Mouse (Mus musculus) B cell, adult 2 months (primary cell): ENCODE measurements around the gene Il1rn.
A peak's percentile ranks its signal among the peaks of the same experiment; 100 is the strongest.

Experiments
- DNase-seq, 2 experiments: peaks; one replicate each; pipeline ENCODE4 v3.0.0; 2022

The Il1rn gene

DNA sequence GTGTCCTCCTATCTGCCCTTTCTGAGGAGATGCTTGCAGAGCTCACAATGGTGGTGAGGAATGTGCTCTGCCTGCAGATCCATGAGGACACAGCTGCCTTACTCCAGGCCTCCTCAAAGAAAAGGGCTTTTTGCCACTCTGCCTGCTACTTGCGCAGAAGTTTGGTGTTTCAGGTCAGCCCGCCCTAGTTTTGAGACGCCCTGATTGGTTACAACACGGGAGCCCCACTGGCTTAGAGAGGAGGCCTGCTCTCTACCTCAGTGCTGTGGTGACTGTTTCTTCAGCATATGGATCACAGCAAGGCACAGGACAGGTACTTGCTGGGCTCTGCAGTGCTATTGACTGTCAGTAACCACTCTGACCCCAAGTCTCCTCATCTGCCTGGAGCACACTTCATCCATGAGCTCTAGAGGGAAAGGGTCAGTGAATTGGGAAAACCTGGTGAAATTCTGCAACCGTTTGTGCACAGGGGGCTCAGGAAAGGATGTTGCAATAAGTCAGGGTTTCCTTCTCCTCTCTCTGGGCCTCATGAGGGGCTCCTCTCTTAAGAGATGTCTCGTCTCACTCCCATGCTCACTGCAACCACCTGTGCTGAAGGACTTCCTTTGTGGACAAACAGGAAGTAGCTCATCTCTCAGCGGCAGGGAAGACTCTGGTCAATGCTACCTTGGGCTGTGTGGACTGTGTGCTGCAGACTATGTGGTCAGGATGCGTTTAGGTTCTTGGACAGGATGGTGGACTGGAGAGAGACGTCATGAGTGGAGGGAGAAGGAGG lies 46.0 kb downstream of the Il1rn start:
- DNase-seq, result peak in 1 of 2 experiments; percentile 22

DNA sequence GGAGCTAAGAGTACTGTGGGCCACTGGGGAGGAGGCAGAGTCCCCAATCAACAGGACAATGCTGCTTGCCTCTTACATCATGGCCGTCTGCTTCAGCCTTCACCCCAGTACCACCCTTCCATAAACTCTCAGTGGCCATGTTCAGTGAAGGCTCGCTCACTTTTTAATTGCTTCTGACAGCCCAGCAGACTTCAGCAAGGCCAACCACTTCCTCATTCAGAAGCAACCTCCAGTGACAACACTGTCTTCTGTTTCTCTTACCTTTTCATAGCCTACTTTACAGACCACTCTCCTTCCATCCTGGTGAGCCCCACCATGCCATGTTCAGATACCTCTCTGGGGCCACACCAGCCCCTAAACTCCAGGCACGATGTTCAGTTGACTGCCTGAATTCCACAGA lies 47.0 kb downstream of the Il1rn start:
- peak; percentile 40 to 41 for DNase-seq

DNA sequence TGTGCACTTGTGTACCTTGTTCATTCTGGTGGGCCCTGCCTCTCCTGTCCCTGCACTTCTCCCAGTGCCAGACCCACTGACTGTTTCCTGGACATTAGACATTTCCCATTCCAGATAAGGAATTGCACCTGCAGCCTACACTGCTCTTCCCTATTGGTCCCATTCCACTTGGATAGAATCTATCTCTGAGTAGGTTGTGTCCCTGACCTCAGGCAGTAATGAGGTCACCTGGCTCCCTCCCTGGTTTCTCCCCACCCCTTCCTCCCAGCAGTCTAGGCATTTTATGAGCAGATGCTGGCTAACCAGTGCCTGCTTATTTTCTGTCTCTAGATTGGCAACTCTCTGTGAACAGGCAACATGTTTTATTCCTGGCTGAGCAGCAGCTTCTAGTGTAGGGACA lies 47.7 kb downstream of the Il1rn start:
- DNase-seq, result no peak

DNA sequence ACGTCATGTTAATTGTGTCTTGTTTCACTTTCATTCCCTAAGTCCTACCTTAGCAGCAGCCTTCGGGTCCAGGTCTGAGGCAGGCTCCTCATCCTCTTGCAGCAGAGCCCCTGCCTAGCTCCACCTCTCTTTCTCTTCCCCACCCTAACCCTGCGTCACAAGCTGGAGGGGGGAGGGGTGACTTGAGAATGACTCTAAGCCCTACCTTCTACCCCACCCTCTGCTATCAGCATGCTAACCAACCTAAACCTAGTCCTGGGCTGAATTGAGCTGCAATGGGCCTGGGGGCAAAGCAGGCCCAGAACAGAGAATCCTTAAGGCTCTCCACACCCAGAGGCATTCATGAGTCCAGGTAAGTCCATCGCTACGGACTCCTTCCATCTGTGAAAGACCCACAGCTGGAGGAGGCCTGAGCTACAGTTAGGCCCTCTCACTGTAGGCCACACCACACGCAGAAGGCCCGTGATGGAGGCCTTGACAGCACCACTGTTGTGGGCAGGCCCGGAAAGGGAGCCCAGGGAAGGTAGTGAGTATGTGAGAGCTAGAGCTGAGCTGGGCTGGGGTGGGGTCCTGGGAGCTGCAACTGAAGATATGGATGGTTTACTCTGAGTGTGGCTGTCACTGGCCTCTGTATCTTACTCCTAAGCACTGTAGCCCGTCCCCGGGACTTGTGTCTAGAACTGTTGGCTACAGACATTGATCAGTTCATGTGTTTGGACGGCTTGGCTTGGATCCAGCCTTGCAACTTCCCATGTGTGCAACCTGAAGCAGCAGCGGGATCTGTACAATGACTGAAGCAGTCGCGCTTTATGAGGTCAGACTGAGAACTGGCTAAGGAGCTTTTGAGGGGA lies 48.7 kb downstream of the Il1rn start:
- peak; percentile 80 to 85 for DNase-seq

DNA sequence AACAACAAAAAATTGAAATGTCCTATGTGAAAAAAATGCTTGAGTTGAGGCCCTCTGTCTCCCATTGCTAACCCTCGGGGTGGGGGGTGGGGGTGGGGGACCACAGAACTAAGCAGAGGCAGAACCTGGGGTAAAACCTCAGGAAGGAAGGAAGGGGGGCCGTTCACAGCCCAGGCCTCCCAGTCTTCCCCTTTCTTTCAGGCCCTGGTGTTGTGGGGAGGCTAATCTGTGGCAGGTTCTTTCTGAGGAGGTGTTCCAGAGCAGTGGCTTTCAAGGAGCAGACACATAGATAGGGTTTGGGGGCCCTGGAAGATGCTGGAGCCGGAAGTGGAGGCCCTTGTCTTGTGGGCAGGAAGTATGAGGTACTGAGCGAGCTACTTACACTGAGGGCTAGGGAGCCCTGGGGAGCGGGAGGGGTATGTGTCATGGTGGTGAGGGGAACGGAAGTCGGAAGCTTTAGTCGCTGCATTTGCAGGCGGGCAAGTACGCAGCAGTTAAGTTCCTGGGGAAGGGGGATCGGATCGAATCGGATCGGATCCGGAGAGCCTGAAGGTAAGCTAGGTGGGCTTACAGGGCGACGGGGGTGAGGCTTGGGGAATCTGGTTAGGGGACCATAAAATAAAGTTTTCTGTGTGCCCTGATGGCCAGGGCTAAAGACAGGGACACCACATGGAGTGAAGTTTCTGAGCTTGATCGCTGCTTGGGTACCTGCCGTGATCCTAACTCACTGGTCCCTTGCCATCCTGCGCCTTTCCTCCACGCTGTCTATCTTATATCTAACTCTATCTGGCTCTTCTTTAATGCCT lies 49.7 kb downstream of the Il1rn start:
- peak; percentile 83 to 85 for DNase-seq

DNA sequence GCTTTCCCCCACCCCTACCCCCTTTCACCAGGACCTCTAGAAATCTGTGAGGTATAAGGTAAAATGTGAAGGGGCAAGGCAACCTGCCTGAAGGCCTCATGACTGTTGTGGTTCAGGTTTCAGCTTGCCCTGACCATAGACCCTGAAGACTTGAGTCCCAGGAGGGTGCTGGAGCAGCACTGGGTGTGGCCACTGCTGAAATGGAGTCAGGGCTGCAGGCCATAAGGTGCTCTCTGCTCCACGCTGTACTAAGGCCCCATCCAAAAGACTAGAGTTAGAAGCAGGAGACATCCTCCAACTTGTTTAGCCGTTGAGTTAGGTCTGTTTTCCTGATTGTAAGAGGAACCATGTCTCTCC lies 50.3 kb downstream of the Il1rn start:
- peak; percentile 48 to 50 for DNase-seq

DNA sequence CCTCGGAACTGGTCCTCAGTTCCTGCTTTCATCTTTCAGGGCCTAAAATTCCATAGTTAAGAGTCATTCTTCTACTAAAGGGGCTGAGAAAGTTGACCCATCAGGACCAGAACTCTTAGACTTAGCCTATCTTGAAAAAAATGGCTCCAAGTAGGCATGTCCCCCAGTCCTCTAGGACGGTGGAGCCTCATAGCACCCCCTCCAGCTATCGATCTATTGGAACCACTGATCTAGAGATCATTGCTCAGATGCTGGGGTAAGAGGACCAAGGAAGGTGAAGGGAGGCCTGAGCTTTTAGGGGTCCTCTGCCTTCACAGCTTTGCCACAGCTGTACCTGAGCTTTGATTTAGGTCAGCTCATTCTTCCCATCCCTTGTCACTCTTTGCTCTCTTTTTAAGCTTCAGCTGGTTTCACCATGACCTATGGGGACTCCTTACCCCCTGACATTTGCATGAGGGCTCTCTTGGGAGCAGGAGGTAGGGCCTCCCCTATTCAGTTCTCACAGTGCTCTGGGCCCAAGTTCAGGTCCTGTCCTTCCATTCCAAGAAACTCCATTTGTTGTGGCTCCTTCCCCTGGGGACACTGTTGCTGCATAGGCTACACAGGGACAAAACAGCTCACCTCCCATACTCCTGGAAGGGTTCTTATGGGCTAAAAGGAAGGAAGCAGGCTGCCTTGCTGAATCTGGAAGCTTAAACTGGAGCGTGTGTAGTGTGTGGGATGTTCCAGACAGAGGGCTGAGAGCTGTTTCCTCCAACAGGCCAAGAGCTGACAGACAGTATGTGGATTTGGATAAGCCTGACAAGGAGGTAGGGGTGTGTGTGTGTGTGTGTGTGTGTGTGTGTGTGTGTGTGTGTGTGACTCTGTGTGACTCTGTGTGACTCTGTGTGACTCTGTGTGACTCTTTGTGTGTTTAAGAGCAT lies 51.0 kb downstream of the Il1rn start:
- DNase-seq, result peak; percentile 38 to 46

DNA sequence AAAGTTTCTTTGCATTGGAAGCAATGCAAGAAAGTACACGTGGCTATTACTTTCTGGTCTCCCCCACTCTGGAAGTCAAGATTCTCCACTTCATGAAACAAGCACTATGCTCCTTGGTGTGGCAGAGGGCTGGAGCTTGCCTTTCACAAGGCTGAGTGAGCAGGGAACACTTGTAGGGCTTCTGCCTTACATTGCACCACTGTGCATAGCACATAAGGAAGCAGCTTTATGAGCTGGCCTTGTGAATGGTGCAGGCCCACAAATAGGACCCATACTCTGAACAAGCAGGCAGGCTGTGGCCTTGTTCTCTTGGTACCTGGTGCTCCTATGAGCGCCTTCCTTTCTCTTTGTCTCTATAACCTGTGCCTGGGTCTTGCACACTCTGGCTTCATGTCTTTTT lies 56.6 kb downstream of the Il1rn start:
- no peak for DNase-seq

DNA sequence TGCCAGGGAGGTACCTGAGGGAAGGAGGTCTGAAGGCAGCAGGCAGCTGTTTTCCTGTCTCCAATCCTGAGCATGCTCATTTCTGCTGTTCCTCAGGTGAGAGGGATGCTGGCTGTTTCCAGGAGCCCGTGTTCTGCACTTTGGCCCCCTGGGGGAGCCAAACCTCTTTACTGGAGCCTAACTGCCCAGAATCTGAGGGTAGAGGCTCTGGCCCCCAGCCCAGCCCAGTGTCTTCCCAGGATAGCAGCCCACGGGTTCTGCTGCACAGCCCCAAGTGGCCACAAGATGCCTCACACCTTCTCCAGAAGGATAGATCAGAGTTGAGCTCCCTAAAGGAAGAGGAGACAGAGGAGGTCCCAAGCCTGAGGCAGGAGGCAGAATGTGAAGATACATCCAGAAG lies 60.5 kb downstream of the Il1rn start:
- DNase-seq, result no peak

DNA sequence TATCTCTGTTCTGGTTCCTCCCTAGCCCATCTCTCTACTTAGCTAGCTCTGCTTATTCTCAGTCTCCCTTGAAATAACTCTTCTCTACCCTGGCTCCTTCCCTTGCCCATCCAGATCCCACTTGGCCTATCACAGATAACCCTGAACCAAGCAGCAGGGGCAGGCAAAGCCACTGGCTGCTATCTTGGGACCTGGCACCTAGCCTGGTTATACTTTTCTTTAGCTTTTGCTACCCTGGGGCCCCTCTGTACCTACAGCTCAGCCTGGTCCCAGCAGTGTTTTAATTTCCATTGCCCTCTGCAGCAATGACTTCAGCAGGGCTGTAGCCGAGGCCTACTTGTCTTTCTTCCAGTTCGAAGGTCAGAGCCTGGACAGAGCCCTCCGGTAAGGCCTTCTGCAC lies 64.1 kb downstream of the Il1rn start:
- no peak for DNase-seq
